Mouse (Mus musculus): Measurements from ENCODE around the gene Nln.

DNA sequence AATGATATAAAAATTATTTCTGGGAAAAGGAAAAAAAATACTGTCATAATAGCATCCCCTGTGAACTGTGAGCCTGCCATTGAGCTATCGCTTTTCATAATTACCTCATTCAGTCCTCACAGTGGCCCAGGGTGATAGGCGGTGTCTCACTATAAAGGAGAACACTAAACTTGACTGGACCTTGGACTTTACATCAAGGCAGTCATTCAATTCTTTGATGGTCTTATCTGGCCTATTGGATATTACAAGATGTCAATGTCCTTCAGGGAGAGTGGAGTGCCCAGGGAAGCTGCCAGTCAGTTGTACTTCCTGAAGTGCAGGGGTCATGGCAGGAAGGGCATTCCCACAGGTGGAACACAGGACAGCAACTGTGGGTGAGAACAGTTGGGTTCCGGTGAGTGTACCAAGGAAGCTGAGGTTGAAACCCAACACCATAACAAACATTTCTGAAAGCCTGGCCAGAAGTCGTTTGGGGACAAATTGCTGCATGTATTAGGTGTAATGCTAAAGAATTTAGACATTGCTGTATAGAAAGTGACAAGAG, 133.2 kb downstream of the Nln start:
- TF ChIP-seq CTCF (IDR thresholded peaks at IDR 0.05; ENCODE audit: extremely low read depth, insufficient read depth, insufficient read length, insufficient replicate concordance) (no peak), POLR2A (IDR thresholded peaks at IDR 0.05; ENCODE audit: low read depth, low read length) (no peak)

Data from spleen, adult 2 months (tissue).